Mouse (Mus musculus) midbrain, postnatal 0 days (tissue): Measurements from ENCODE around the gene Bmp2k. TPM values are rescaled to one million over a fixed set of nuclear protein-coding genes. Genes with fewer than 3 reads are reported as not detected.
"Not testable (repeated sequence)": the region's sequence is repeated elsewhere in the genome, so short reads cannot be mapped to it uniquely, and the experiment has no call there.

ENCODE experiments used
- ATAC-seq: fragments of 200-750 bp; cut with Nextera tagmentation; 2 replicates; pipeline ENCODE4 v1.8.0; 2017; ENCODE audit warnings: moderate number of reproducible peaks, mild to moderate bottlenecking, moderate TSS enrichment, moderate library complexity; ENCODE audit not compliant: low FRiP score
- DNase-seq: peaks from one replicate; pipeline ENCODE4 v3.0.0-alpha.2; 2015; ENCODE audit warnings: low spot score
- H3K27ac ChIP-seq: fragments of 300-500 bp; sonication (generic); 2 replicates; pipeline ENCODE4 v1.5.1; 2014; ENCODE audit warnings: low read depth, mild to moderate bottlenecking, low read length, mixed read lengths
- H3K27me3 ChIP-seq: fragments of 300-500 bp; sonication (generic); 2 replicates; pipeline ENCODE4 v1.6.1; 2014; ENCODE audit warnings: low read length, control low read depth, mixed read lengths; ENCODE audit not compliant: insufficient read depth
- H3K36me3 ChIP-seq: fragments of 300-500 bp; sonication (generic); 2 replicates; pipeline ENCODE4 v1.6.1; 2014; ENCODE audit warnings: low read length, control low read depth, mixed read lengths; ENCODE audit not compliant: insufficient read depth
- H3K4me1 ChIP-seq: fragments of 300-500 bp; sonication (generic); 2 replicates; pipeline ENCODE4 v1.6.1; 2014; ENCODE audit warnings: mild to moderate bottlenecking, control low read depth, antibody characterized with exemption, low read length, mixed read lengths; ENCODE audit not compliant: insufficient read depth
- H3K4me2 ChIP-seq: fragments of 300-500 bp; sonication (generic); 2 replicates; pipeline ENCODE4 v1.6.1; 2014; ENCODE audit warnings: low read depth, mild to moderate bottlenecking, low read length, mixed read lengths; ENCODE audit not compliant: poor library complexity, severe bottlenecking
- H3K4me3 ChIP-seq: fragments of 300-500 bp; sonication (generic); 2 replicates; pipeline ENCODE4 v1.5.1; 2014; ENCODE audit warnings: low read depth, mild to moderate bottlenecking, low read length, moderate library complexity
- H3K9ac ChIP-seq: fragments of 300-500 bp; sonication (generic); replicated peaks from 2 replicates; pipeline ENCODE4 v1.6.1; 2014; ENCODE audit warnings: mild to moderate bottlenecking, low read length, moderate library complexity, mixed read lengths; ENCODE audit not compliant: poor library complexity, severe bottlenecking
- H3K9me3 ChIP-seq: fragments of 300-500 bp; sonication (generic); 2 replicates; pipeline ENCODE4 v1.6.1; 2016; ENCODE audit warnings: low read length, control low read depth
- CTCF ChIP-seq: IDR thresholded peaks from 2 replicates; pipeline ENCODE4 v1.5.1; 2016; ENCODE audit warnings: antibody characterized with exemption, mild to moderate bottlenecking
- WGBS: fragments of 180-500 bp; shearing (Covaris S2); extraction: QIAGEN DNeasy Blood & Tissue Kit; methylation state at CpG from one replicate; pipeline ENCODE4 v1.1.7; 2014; 5-methylcytosine and 5-hydroxymethylcytosine counted together
- polyA plus RNA-seq: library from polyadenylated mRNA; unstranded; fragments of >200 nt; fragmentation: Nextera tagmentation; extraction: Ambion mirVana; gene quantifications from 2 replicates; pipeline ENCODE4 v1.2.1, GENCODE M21; 2015
- total RNA-seq: library from RNA; depleted of rRNA; stranded (reverse); fragments of >200 nt; gene quantifications from 2 replicates; pipeline ENCODE4 v1.2.3, GENCODE M21; 2014

The Bmp2k gene
- total and polyA plus RNA-seq, 2 experiments from 2014 or later, result 9.5 to 19.4 TPM

DNA sequence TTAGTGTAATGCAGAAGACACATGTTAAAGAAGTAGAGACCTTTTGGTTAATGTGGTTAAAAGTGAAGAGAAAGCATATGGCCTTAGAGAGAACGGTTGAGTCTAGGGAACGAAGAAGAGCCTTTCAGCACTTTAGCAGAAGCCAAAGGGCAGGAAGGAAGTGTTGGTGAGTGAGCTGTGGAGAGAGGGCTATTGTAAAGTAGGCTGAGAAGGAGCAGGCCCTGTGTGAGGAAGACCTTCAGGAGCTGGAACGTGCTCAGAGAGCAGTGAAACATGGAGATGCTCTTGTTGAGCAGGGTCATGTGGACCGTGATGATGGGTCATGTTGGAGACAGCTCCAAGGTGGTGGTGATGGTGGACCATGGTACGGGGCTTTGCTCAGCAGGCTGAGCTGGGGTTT, 4.8 kb downstream of the Bmp2k start:
- Histone ChIP-seq H3K4me3 (no peak overlapping the region), H3K4me1 (peaks cover 3% of the 10 kb centered on the region; the same call in 1 of the 2 replicates), H3K27ac (no peak overlapping the region), H3K36me3 (no peaks in the 10 kb centered on the region), H3K27me3 (no peaks in the 10 kb centered on the region), H3K9me3 (no peaks in the 10 kb centered on the region), H3K9ac (no peak overlapping the region), H3K4me2 (no peak overlapping the region)
- WGBS, result 91% methylated on average over 5 of the region's 5 CpGs
- ATAC-seq (no peak), DNase-seq (no peak)
- TF ChIP-seq CTCF, result no peak

DNA sequence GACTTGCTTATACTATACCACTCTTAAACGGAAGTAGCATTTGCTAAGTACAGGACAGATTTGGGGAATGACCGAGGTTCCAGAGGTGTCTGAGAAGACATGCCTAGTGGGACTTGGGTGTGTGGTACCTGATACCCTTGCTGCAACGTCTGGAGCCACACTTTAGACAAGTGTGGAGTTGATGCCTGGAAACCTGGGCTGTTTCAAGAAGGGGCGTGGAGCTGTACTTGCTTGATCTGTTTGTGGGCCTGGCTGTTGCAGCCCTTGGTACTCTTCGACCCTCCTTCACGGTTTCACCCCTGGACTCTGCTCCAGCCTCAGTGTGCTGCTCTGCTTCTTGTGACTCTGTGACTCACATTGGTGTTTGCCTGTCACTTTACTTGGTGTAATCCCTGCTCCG, 5.4 kb downstream of the Bmp2k start:
- Histone ChIP-seq H3K27me3 (no peaks in the 10 kb centered on the region), H3K27ac (no peak overlapping the region), H3K4me2 (no peak overlapping the region), H3K36me3 (no peaks in the 10 kb centered on the region), H3K4me3 (no peak overlapping the region), H3K9ac (no peak overlapping the region), H3K9me3 (no peaks in the 10 kb centered on the region), H3K4me1 (peaks cover 3% of the 10 kb centered on the region; the same call in 1 of the 2 replicates)
- WGBS, result 92% methylated on average over 7 of the region's 7 CpGs
- no peak for DNase-seq
- ATAC-seq, result no peak
- no peak for TF ChIP-seq CTCF

DNA sequence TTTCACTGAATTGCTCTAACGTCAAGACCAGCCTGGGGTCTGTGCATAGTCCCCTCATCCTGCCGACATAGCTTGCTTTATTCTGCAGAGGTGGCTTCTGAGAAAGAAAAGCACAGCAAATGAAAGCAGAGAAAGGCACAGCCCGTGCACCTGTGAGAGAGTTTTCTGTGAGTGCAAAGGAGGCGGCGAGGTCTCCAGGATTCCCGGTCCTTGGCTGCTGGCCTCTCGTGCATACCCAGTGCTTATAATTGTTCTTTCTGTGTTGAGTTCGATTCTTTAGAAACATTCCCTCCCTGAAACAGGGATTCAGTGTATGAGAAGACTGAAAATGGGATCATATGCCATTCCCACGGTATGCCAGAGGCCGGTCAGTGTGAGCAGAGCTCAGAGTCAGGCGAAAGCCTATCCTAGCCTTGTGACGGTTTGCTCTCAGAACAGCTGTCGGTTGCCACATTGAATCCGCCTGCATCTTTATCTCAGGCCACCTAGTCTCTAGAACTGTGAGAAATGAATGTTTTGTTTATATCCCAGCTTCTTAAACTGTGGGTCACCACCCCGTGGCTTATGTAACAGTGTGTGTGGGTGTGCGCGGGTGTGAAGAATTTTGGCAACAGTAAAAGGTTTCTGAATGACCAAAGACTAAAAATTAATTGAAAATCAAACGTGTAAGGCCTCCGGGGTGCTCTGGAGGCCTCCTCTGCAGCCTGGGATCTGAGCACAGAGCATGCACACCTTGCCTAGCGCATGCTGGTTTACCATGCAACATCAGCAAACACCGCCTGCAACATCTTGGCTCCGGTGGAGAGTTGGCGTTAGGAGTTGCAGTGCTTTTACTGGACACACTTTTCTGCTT, 6.9 kb downstream of the Bmp2k start:
- Histone ChIP-seq H3K4me3 (no peak overlapping the region), H3K9ac (no peak overlapping the region), H3K4me2 (no peak overlapping the region), H3K9me3 (no peaks in the 10 kb centered on the region), H3K4me1 (0 out of 2 replicates have a peak, but pooled peaks cover 3% of the 10 kb centered on the region), H3K36me3 (no peaks in the 10 kb centered on the region), H3K27me3 (no peaks in the 10 kb centered on the region), H3K27ac (no peak overlapping the region)
- ATAC-seq, result no peak
- TF ChIP-seq CTCF, result no peak
- 78% methylated on average over 23 of the region's 23 CpGs for WGBS
- no peak for DNase-seq

DNA sequence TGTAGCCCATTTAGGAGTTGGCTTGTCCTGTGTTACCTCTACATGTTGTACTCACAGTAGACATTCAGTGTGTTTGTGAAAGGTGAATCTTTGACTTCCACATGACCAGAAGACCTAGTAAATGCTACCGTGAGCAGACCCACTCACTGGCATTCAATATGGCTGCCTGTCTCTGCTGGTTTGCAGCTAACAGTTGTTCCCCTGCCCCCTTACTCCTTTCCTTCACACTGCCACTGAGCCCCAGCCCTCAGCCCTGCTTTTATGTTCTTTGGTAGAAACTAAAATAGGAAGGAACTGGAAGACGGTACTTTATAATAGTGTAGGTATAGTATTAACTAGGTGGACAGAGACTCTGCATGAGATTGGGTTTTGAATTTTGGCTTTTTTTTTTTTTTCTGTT, 8.4 kb downstream of the Bmp2k start:
- no peak for TF ChIP-seq CTCF
- 98% methylated on average over 2 of the region's 2 CpGs for WGBS
- ATAC-seq (no peak), DNase-seq (no peak)
- Histone ChIP-seq H3K27ac (no peak overlapping the region), H3K36me3 (no peaks in the 10 kb centered on the region), H3K9me3 (no peaks in the 10 kb centered on the region), H3K4me2 (no peak overlapping the region), H3K27me3 (no peaks in the 10 kb centered on the region), H3K4me1 (0 out of 2 replicates have a peak, but pooled peaks cover 3% of the 10 kb centered on the region), H3K9ac (no peak overlapping the region), H3K4me3 (no peak overlapping the region)

DNA sequence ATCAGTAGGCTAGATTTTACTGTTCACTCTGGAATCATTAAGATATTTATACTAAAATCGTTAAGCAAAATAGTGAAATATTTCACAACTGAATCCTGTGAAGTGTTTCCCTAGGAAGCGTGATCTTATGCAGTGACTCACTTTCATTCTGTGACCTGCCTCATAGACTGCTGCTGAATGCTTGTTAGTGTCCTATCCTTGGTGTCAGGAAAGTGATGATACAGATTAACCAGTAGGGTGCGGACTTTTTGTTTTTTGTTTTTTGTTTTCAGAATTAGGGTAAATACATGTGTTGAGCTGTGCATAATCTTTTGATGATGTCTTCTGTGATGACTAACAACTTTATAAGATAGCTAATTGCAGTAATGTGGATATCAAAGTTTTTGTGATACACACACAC, 9.4 kb downstream of the Bmp2k start:
- H3K27ac ChIP-seq, result no peak overlapping the region
- 0 out of 2 replicates have a peak, but pooled peaks cover 3% of the 10 kb centered on the region for H3K4me1 ChIP-seq
- H3K27me3 ChIP-seq, result no peaks in the 10 kb centered on the region
- H3K4me2 ChIP-seq, result no peak overlapping the region
- DNase-seq (no peak), ATAC-seq (no peak)
- H3K36me3 ChIP-seq, result no peaks in the 10 kb centered on the region
- H3K9ac ChIP-seq, result no peak overlapping the region
- 92% methylated on average over 3 of the region's 3 CpGs for WGBS
- no peak for TF ChIP-seq CTCF
- H3K9me3 ChIP-seq, result no peaks in the 10 kb centered on the region
- H3K4me3 ChIP-seq, result no peak overlapping the region

DNA sequence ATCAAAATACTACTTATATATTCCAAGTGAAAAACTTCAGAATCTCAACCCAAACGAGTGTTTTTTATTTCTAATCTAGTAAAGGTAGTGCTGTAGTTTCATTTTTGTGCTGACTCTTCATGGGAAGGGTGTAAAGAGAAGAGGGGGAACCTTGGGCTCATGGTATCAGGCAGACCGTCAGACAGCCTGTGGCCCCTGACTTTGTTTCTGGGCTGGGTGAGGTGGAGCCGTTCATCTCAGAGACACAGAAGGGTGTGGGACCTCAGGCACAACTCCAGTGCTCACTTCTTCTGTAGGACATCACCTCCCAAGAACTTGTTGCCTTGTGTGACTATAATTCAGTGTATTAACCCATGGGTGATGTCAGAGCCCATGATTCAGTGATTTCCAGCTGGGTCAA, 10.0 kb downstream of the Bmp2k start:
- 0 out of 2 replicates have a peak, but pooled peaks cover 3% of the 10 kb centered on the region for H3K4me1 ChIP-seq
- DNase-seq (no peak), ATAC-seq (no peak)
- no peak overlapping the region for H3K9ac ChIP-seq
- TF ChIP-seq CTCF, result no peak
- H3K4me3 ChIP-seq, result no peak overlapping the region
- no peaks in the 10 kb centered on the region for H3K36me3 ChIP-seq
- WGBS, result 86% methylated on average over 3 of the region's 3 CpGs
- H3K4me2 ChIP-seq, result no peak overlapping the region
- no peaks in the 10 kb centered on the region for H3K9me3 ChIP-seq
- H3K27me3 ChIP-seq, result no peaks in the 10 kb centered on the region
- no peak overlapping the region for H3K27ac ChIP-seq

DNA sequence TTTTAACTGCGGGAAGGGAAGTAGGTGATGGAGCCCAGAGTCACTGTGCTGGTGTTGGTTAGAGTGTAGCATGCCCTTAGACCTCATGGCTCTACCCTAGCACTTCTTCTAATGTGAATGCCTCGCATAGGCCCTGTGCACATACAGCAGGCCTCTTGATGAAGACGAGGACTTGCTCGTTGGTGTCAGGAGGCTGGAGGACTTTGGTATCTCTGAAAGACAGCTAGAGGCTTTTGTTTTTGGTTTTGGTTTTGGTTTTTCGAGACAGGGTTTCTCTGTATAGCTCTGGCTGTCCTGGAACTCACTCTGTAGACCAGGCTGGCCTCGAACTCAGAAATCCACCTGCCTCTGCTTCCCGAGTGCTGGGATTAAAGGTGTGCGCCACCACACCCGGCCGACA, 11.7 kb downstream of the Bmp2k start:
- not testable (repeated sequence) for H3K4me1 ChIP-seq, ATAC-seq, H3K9me3 ChIP-seq

More for the DNA sequence above, 11.7 kb downstream of the Bmp2k start:
- not testable (repeated sequence) for H3K9ac ChIP-seq, H3K4me2 ChIP-seq, H3K27me3 ChIP-seq, H3K27ac ChIP-seq, H3K36me3 ChIP-seq, H3K4me3 ChIP-seq, DNase-seq
- WGBS, result 96% methylated on average over 10 of the region's 10 CpGs
